Mouse (Mus musculus): ENCODE data around the gene Abi3. TPM values are rescaled to one million over a fixed set of nuclear protein-coding genes. Genes with fewer than 3 reads are reported as not detected.
"Not testable (repeated sequence)": the region's sequence is repeated elsewhere in the genome, so short reads cannot be mapped to it uniquely, and the experiment has no call there.

Abi3 gene
- 1 to 10 TPM; 3.0 to 4.2 TPM for total RNA-seq (2021)
- long read RNA-seq, experiment 1, full-length matches to known transcripts: 1 of 3 reads
- long read RNA-seq, experiment 1, partial matches to known transcripts: 0 of 3 reads
- long read RNA-seq, experiment 1, other reads (novel, unspliced or antisense): 2 of 3 reads
- long read RNA-seq, experiment 2, full-length matches to known transcripts: 1 of 1 reads
- long read RNA-seq, experiment 2, partial matches to known transcripts: 0 of 1 reads
- long read RNA-seq, experiment 2, other reads (novel, unspliced or antisense): 0 of 1 reads

DNA sequence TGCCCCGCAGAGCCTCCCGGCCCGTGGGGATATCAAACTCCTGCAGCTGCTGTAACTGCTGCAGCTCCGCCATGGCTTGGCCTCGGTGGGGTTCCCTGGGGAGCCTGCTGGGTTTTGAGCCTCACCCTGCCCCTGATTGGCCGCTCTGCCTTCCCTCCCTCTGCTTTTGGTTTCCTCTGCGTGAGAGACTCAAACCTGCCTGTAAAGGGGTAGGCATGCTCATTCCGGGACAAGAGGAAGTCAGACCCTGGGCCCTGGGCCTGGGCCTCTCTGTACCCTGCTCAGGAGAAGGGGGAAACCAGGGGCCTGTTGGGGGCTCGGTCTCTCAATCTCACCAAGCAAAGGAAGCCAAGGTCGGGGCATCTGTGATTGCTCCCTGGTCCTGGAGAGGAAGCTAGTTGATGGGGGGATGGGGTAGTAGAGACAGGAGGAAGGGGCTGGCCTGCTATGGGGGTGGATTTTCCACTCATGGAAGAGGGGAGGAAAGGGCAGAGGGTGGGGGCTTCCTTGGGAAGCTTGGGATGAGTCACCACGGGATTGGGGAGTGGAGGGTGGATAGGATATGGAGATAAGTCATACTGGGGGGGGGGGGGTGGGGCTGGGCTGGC lies at the start of gene Abi3:
Abi3 (minus strand) TSS at position 403 of the 608 bp plus-strand sequence.
- peak; percentile 44 for DNase-seq (ENCODE audit: low spot score)

DNA sequence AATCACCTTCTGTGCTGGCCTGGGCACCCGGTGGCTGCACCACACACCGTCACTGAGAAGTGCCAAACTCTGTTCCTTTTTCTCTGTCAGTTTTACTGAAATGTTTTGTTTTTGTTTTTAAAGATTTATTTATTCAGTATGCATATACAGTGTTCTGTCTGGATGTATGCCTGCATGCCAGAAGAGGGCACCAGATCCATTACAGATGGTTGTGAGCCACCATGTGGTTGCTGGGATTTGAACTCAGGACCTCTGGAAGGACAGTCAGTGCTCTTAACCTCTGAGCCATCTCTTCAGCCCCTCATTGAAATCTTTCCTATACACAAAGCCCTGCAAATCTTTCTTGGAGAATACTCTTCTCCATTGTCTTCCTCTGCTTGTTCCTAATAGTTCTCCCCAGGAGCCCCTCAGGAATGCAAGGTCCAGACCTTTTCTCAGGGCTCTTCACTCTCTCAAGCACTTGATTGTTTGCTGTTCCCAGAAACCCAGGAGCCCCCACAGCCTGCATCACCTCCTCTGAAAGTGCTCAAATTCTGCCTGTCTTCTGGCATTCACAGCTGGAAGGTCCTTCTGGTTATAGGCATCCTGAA lies 48.3 kb upstream of the Abi3 start:
- DNase-seq (ENCODE audit: low spot score): no peak

DNA sequence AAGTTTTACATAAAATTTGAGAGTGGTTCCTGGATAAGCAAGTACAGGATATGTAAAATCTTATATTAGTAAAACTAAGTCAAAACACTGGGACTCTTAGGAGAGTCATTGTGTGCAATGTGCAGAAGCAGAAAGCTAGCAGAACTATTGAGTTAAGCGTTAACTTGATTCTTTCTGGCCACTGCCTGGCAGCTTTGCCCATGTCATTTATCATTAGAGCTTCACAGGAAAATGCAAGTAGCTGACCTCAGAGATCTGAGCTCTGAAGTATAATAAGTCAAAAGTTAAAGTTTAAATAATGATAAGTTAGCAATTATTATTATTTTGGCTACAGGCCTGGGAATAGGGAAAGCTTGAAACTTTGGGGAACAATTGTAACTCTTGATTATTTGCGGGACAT lies 37.6 kb upstream of the Abi3 start:
- not testable (repeated sequence) for DNase-seq (ENCODE audit: low spot score)

- DNase-seq (ENCODE audit: low spot score): peak; percentile 36
Measured at GRCm38 (mm10) chr11:95876296-95876695, 34.0 kb upstream of the Abi3 start.

- no peak for DNase-seq (ENCODE audit: low spot score)
Measured at GRCm38 (mm10) chr11:95875804-95876203, 33.5 kb upstream of the Abi3 start.

- no peak for DNase-seq (ENCODE audit: low spot score)
Measured at GRCm38 (mm10) chr11:95869918-95870470, 27.7 kb upstream of the Abi3 start.

- DNase-seq (ENCODE audit: low spot score): no peak
Measured at GRCm38 (mm10) chr11:95869442-95869841, 27.2 kb upstream of the Abi3 start.

GRCm38 (mm10) chr11:95861397-95861796 lies 19.1 kb upstream of the Abi3 start:
- DNase-seq (ENCODE audit: low spot score): peak; percentile 31

DNA sequence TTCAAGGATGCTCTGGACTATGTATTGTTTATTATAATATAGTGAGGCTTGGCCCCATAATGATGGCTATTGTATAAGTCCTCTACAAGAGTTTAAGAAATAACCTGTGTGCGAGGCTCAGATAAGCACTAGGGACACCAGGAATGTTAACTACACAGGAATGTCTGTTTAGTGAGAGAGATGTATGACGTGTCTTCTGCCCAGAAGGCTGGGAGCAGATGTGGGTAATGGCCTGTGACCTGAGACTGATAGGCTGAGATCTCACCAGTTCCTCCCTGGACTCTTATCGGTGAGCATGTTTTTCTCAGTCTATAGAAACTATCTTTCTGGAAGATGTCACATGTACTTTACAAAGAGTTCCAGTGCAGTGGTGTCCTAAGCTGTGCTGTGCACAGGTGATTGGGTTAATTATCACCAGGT lies 17.8 kb upstream of the Abi3 start:
- DNase-seq (ENCODE audit: low spot score): no peak

DNA sequence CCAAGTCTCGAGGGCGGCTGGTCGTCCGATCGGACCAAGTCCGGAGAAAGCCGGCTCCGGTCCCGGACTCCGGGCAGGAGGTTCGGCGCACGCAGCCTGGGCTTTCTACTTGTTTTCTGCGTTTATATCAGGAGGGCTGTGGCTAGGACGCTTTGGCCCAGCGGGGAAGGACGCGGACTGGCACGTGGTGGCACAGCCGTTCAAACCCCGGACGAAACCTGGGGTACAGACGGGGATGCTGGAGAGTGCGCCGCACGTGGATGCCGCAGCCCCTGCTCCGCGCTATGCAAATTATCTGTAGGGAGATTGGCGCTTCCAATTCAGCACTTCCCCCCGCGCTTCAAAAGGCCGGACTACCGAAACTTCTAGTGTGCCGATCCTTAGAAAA lies 17.2 kb upstream of the Abi3 start:
- no peak for DNase-seq (ENCODE audit: low spot score)

GRCm38 (mm10) chr11:95858528-95859467 lies 16.5 kb upstream of the Abi3 start:
- peak; percentile 96 for DNase-seq (ENCODE audit: low spot score)

- no peak for DNase-seq (ENCODE audit: low spot score)
Measured at GRCm38 (mm10) chr11:95857716-95858527, 15.6 kb upstream of the Abi3 start.

- DNase-seq (ENCODE audit: low spot score): no peak
Measured at GRCm38 (mm10) chr11:95857306-95857705, 15.0 kb upstream of the Abi3 start.

- peak; percentile 68 for DNase-seq (ENCODE audit: low spot score)
Measured at GRCm38 (mm10) chr11:95853684-95854083, 11.4 kb upstream of the Abi3 start.

- DNase-seq (ENCODE audit: low spot score): no peak
Measured at GRCm38 (mm10) chr11:95850898-95851297, 8.6 kb upstream of the Abi3 start.

DNA sequence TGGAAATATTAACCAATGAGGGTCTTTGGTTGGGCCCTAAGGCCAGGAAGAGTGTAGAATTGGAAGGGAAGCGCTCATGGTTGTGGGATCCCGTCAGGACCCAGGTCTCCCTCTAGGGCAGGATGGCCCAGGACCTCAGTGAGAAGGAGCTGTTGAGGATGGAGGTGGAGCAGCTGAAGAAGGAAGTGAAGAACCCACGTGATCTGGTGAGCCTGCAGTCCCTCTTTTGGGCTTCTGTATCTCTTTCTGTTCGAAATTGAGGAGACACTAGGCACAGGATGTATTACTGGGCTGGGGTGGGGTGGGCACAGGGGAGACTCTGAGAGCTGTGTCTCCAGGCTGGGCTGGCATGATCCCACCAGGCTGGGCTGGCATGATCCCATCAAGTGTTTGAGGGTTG lies 2.7 kb upstream of the Abi3 start:
- no peak for DNase-seq (ENCODE audit: low spot score)

DNA sequence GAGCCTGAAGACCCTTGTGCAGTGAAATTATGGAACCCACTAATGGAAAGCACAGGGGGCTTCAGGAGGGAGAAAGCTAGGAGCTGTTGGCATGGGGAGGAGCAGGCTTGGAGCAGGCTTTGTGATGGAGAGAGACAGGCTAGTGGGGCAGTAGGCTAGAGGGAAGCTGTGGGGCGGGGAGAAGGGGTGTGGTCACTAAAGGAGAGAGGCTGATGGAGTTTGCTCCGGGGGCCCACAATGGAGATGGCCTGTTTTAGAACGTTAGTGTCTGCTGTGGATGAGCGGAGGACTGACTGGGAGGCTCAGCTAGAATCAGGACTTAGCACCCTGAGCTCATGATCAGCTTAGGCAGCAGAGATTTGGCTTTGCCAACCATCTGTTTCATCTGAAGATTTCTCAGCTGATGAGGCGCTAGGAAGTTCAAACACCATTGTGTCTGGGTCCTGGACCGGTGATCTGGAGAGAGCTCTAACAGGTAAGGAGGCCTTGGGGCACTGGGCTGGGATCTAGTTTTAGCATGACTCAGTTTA lies 1.2 kb upstream of the Abi3 start:
- no peak for DNase-seq (ENCODE audit: low spot score)

- DNase-seq (ENCODE audit: low spot score): no peak
Measured at GRCm38 (mm10) chr11:95842953-95843352, 677 bp upstream of the Abi3 start.

DNA sequence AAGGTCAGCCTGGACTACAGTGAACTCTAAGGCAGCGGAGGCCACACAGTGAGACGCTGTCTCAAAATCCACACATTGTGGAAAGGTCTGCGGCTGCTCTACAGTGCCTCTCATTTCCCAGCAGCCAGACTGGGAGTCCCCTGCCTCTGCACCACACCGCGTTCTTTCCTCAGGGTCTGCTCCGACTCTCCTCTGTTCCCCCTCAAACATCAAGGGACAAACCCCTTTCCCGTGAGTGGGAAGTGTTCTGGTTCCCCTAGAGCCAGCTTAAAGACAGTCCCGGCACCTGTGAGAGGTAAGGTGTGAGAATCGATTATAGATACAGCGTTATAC lies 812 bp downstream of the Abi3 start:
- no peak for DNase-seq (ENCODE audit: low spot score)

- DNase-seq (ENCODE audit: low spot score): no peak
Measured at GRCm38 (mm10) chr11:95840694-95841497, 1.4 kb downstream of the Abi3 start.

All from gastrocnemius, adult 18-20 months (tissue).